Mouse (Mus musculus): ENCODE results near the gene Gli2. TPM values are rescaled to one million over a fixed set of nuclear protein-coding genes. Genes with fewer than 3 reads are reported as not detected.

Gene Gli2
- total and polyA plus RNA-seq, 2 experiments from 2014 or later, result 3.0 to 13.9 TPM

GRCm38 (mm10) chr1:118909051-118909450, 144.4 kb downstream of the Gli2 start:
- peaks cover 41% of the 10 kb centered on the region for H3K4me1 ChIP-seq (ENCODE audit: insufficient read depth, low read length)
- ATAC-seq (peak; percentile 11; the same call in 1 of the 2 replicates), DNase-seq (ENCODE audit: low spot score) (peak; percentile 46)
- H3K4me3 ChIP-seq (ENCODE audit: low read length), result no peak overlapping the region
- 0 out of 2 replicates have a peak, but pooled peaks cover 5% of the 10 kb centered on the region for H3K27me3 ChIP-seq (ENCODE audit: insufficient read depth, low read length)
- H3K36me3 ChIP-seq (ENCODE audit: insufficient read depth, low read length), result no peaks in the 10 kb centered on the region
- WGBS, result 55% methylated on average over 3 of the region's 3 CpGs
- TF ChIP-seq CTCF (IDR thresholded peaks at IDR 0.05; ENCODE audit: low read depth), result no peak
- H3K9ac ChIP-seq (replicated peaks; ENCODE audit: low read length), result no peak overlapping the region
- no peak overlapping the region for H3K4me2 ChIP-seq (ENCODE audit: low read depth, low read length)
- H3K27ac ChIP-seq, result no peak overlapping the region
- no peaks in the 10 kb centered on the region for H3K9me3 ChIP-seq (ENCODE audit: low read length)

GRCm38 (mm10) chr1:118907574-118907973, 145.8 kb downstream of the Gli2 start:
- H3K4me2 ChIP-seq (ENCODE audit: low read depth, low read length), result no peak overlapping the region
- H3K36me3 ChIP-seq (ENCODE audit: insufficient read depth, low read length), result no peaks in the 10 kb centered on the region
- H3K4me3 ChIP-seq (ENCODE audit: low read length), result no peak overlapping the region
- DNase-seq (ENCODE audit: low spot score) (no peak), ATAC-seq (no peak)
- no peak overlapping the region for H3K9ac ChIP-seq (replicated peaks; ENCODE audit: low read length)
- H3K4me1 ChIP-seq (ENCODE audit: insufficient read depth, low read length), result peaks cover 36% of the 10 kb centered on the region
- 85% methylated on average over 9 of the region's 9 CpGs for WGBS
- H3K27me3 ChIP-seq (ENCODE audit: insufficient read depth, low read length), result 0 out of 2 replicates have a peak, but pooled peaks cover 5% of the 10 kb centered on the region
- no peak for TF ChIP-seq CTCF (IDR thresholded peaks at IDR 0.05; ENCODE audit: low read depth)
- no peak overlapping the region for H3K27ac ChIP-seq
- no peaks in the 10 kb centered on the region for H3K9me3 ChIP-seq (ENCODE audit: low read length)

GRCm38 (mm10) chr1:118905319-118905718, 148.1 kb downstream of the Gli2 start:
- DNase-seq (ENCODE audit: low spot score), result peak; percentile 57
- no peak overlapping the region for H3K4me3 ChIP-seq (ENCODE audit: low read length)
- no peak overlapping the region for H3K9ac ChIP-seq (replicated peaks; ENCODE audit: low read length)
- H3K9me3 ChIP-seq (ENCODE audit: low read length), result no peaks in the 10 kb centered on the region
- no peak overlapping the region; the same call in 1 of the 2 replicates for H3K27ac ChIP-seq
- no peak for TF ChIP-seq CTCF (IDR thresholded peaks at IDR 0.05; ENCODE audit: low read depth)
- WGBS, result 33% methylated on average over 5 of the region's 5 CpGs
- no peaks in the 10 kb centered on the region for H3K27me3 ChIP-seq (ENCODE audit: insufficient read depth, low read length)
- H3K36me3 ChIP-seq (ENCODE audit: insufficient read depth, low read length), result no peaks in the 10 kb centered on the region
- peak; percentile 58 for ATAC-seq
- H3K4me2 ChIP-seq (ENCODE audit: low read depth, low read length), result no peak overlapping the region
- H3K4me1 ChIP-seq (ENCODE audit: insufficient read depth, low read length), result peaks cover 23% of the 10 kb centered on the region

GRCm38 (mm10) chr1:118904909-118905308, 148.5 kb downstream of the Gli2 start:
- Histone ChIP-seq H3K4me1 (ENCODE audit: insufficient read depth, low read length) (peaks cover 22% of the 10 kb centered on the region), H3K27ac (no peak overlapping the region; the same call in 1 of the 2 replicates), H3K4me2 (ENCODE audit: low read depth, low read length) (no peak overlapping the region), H3K36me3 (ENCODE audit: insufficient read depth, low read length) (no peaks in the 10 kb centered on the region), H3K4me3 (ENCODE audit: low read length) (no peak overlapping the region), H3K9me3 (ENCODE audit: low read length) (no peaks in the 10 kb centered on the region), H3K9ac (replicated peaks; ENCODE audit: low read length) (no peak overlapping the region), H3K27me3 (ENCODE audit: insufficient read depth, low read length) (no peaks in the 10 kb centered on the region)
- no peak for TF ChIP-seq CTCF (IDR thresholded peaks at IDR 0.05; ENCODE audit: low read depth)
- peak; percentile 33 for ATAC-seq
- whole genome bisulfite sequencing, result 30% methylated on average over 9 of the region's 9 CpGs
- peak; percentile 56 for DNase-seq (ENCODE audit: low spot score)

GRCm38 (mm10) chr1:118904431-118904830, 149.0 kb downstream of the Gli2 start:
- no peak for TF ChIP-seq CTCF (IDR thresholded peaks at IDR 0.05; ENCODE audit: low read depth)
- Histone ChIP-seq H3K36me3 (ENCODE audit: insufficient read depth, low read length) (no peaks in the 10 kb centered on the region), H3K9ac (replicated peaks; ENCODE audit: low read length) (no peak overlapping the region), H3K4me3 (ENCODE audit: low read length) (no peak overlapping the region), H3K27ac (no peak overlapping the region), H3K9me3 (ENCODE audit: low read length) (no peaks in the 10 kb centered on the region), H3K4me1 (ENCODE audit: insufficient read depth, low read length) (peaks cover 17% of the 10 kb centered on the region), H3K4me2 (ENCODE audit: low read depth, low read length) (no peak overlapping the region), H3K27me3 (ENCODE audit: insufficient read depth, low read length) (no peaks in the 10 kb centered on the region)
- DNase-seq (ENCODE audit: low spot score) (no peak), ATAC-seq (no peak)
- WGBS, result 49% methylated on average over 3 of the region's 3 CpGs

GRCm38 (mm10) chr1:118903742-118904141, 149.7 kb downstream of the Gli2 start:
- 63% methylated on average over 3 of the region's 3 CpGs for WGBS
- Histone ChIP-seq H3K27me3 (ENCODE audit: insufficient read depth, low read length) (no peaks in the 10 kb centered on the region), H3K4me2 (ENCODE audit: low read depth, low read length) (no peak overlapping the region), H3K9ac (replicated peaks; ENCODE audit: low read length) (no peak overlapping the region), H3K36me3 (ENCODE audit: insufficient read depth, low read length) (no peaks in the 10 kb centered on the region), H3K4me3 (ENCODE audit: low read length) (no peak overlapping the region), H3K4me1 (ENCODE audit: insufficient read depth, low read length) (peaks cover 12% of the 10 kb centered on the region), H3K27ac (no peak overlapping the region), H3K9me3 (ENCODE audit: low read length) (no peaks in the 10 kb centered on the region)
- peak; percentile 69 for DNase-seq (ENCODE audit: low spot score)
- peak; percentile 24; the same call in 1 of the 2 replicates for ATAC-seq
- no peak for TF ChIP-seq CTCF (IDR thresholded peaks at IDR 0.05; ENCODE audit: low read depth)

GRCm38 (mm10) chr1:118901868-118902586, 151.4 kb downstream of the Gli2 start:
- Histone ChIP-seq H3K4me2 (ENCODE audit: low read depth, low read length) (no peak overlapping the region), H3K4me1 (ENCODE audit: insufficient read depth, low read length) (peaks cover 12% of the 10 kb centered on the region), H3K9ac (replicated peaks; ENCODE audit: low read length) (no peak overlapping the region), H3K9me3 (ENCODE audit: low read length) (no peaks in the 10 kb centered on the region), H3K36me3 (ENCODE audit: insufficient read depth, low read length) (no peaks in the 10 kb centered on the region), H3K27me3 (ENCODE audit: insufficient read depth, low read length) (no peaks in the 10 kb centered on the region), H3K27ac (0 out of 2 replicates have a peak overlapping the region, but pooled peaks have one; percentile 5), H3K4me3 (ENCODE audit: low read length) (no peak overlapping the region)
- TF ChIP-seq CTCF (IDR thresholded peaks at IDR 0.05; ENCODE audit: low read depth), result no peak
- DNase-seq (ENCODE audit: low spot score) (no peak), ATAC-seq (no peak)
- 53% methylated on average over 7 of the region's 8 CpGs for WGBS
